Mouse (Mus musculus) kidney, postnatal 4 days (tissue): ENCODE measurements at regions not wholly inside any gene's neighbourhood (a gene's known extent, or its start where the extent isn't known, plus 50 kb on each side); places are given as distances from the start of the nearest gene placed in this dataset.

Experiments used
- DNase-seq, 2 experiments: peaks; one replicate each; pipeline ENCODE4 v3.0.0; 2021; ENCODE audit warnings: mixed read lengths in 2 of 2

DNA sequence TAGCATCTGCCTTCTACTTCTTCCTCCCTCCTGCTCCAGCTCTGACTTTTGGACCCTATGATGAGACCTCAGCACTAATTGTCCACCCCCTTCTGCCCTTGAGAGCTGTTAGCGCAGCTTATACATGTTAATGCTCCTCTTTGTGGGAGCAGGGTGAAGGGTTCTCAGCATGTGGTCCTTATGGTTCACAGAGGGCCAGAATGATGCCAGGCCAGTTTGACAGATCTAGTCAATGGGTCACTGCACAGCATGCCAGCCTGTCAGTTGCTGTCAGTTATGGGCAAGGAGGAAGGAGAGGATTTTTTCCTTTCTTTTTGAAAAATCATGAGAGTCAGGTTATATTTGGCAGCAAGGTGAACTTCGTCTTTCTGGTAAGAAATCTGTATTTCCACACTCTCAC is 68.4 kb downstream of the 4931417E11Rik start:
- DNase-seq: no peak

DNA sequence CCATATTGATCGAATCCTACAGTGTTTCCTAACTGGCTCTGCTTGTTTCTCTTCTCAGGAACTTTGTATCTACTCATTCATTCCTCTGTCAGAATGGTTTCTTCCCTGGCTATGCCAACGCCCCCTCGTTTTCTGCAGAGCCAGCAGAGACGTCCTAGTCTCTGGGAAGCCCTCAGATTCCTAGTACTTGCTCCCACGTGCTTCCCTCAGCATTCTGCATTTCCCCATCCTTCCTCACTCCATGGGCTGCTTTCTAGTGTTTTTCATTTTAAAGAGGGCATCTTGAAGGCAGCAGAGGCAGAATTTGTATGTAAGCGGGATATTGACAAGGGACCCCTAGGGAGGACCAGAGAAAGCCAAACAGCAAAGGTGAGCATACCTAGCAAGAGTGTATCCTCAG is 80.2 kb downstream of the 4931417E11Rik start:
- DNase-seq: no peak

DNA sequence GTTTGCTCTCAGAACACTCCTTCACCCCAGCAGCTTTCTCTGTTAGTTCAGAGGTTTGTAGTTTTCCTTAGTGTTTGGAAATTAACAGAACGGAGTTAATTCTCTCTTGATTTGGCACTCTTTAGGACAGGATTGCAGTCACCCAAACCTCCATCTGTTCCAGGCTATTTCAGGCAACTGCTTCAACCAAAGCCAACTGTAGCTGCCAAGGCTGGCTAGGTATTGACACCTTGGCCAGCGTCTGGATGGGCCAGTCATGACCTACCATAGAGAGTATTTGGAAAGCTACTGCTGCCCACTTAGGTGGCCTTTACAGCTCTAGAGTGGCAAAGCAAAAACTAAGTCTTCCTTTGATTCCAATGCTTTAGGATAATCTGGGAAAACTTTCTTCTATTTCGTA is 83.2 kb downstream of the 4931417E11Rik start:
- no peak for DNase-seq

DNA sequence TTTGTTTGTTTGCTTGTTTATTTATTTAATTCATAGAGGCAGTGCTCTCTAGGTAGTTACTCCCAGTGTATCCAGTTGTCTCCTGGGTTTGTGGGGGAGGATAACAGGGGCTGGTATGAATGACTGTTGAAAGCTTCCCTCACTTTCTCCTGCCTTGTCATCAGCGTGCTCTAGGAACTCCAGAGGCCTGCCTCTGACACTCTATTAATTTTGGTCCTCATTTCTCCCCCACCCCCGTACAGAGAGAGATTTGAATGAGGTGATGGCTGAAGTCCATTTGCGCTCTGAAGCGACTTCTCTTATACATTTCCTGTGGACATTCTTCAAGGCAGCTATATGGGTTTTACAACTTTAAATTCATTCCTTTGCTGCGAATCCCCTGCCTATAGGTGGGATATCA is 89.6 kb downstream of the 4931417E11Rik start:
- no peak for DNase-seq

DNA sequence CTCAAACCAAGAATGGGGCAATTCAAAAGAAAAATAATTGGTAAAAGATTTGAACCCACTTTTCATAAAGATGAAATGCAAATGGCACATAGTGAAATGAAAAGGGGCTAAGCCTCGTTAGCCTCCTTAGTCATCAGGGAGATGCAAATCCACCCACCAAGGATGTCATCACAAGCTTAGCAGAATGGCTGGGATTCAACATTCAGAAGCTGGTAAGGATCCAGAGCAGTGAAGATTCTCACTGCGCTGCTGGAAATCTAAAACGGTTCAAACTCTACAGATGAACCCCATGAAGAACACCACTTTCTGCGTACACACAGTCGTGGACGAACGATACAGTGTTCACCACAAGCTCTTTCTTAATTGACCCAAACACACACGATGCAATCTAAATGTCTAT is 91.6 kb downstream of the 4931417E11Rik start:
- no peak for DNase-seq

DNA sequence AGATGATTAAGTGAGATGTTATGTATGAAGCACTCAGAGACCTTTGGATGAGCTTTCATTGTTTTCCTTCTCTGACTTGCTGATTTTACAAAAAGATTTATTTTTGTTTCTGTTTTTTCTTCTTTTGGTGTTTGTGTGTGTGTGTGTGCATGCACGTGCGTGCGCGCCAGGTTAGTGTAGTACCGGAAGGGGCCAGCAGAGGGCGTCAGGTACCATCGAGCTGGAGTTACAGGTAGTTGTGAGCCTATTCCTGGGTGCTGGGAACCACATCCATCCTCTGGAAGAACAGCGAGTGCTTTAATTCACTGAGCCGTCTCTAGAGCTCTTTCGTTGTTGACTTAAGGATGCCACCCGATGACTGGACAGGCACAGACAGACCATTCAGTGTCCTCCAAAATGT is 93.2 kb downstream of the 4931417E11Rik start:
- DNase-seq: no peak

DNA sequence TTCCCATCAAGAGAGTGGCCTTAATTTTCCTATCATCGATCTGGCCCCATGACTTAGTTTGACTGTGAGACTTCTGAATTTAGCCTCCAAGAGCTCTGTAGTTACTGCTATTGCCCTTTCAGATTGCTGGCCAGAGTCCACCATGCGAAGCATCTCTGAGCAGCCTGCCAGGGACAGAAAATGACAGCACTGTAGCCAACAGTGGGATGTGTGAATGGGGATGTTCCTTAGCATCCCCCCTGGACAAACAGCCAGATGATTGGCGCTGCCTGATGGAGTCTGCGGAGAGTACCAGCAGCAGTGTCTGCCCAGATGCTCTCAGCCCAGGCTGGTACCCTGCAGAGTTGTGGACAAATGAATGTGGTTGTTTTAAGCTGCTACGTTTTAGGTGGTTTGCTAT is 96.6 kb downstream of the 4931417E11Rik start:
- no peak for DNase-seq

DNA sequence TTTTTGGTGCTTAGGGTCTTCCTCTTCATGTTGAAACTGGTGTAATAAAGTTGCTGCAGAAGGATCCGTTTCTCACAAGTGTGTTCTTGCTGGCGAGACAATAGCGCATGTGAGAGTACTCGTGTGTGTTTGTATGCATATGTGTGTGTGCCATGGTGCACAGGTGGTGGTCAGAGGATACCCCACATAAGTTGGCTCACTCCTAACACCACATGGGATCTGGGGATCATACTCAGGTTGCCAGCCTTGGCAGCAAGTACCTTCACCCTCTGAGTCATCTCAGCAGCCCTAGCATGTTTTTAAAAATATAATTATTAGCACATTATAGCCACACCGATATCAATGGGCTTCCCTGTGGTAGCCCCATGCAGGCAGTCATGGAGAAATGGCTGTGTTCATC is 97.6 kb downstream of the 4931417E11Rik start:
- no peak for DNase-seq

DNA sequence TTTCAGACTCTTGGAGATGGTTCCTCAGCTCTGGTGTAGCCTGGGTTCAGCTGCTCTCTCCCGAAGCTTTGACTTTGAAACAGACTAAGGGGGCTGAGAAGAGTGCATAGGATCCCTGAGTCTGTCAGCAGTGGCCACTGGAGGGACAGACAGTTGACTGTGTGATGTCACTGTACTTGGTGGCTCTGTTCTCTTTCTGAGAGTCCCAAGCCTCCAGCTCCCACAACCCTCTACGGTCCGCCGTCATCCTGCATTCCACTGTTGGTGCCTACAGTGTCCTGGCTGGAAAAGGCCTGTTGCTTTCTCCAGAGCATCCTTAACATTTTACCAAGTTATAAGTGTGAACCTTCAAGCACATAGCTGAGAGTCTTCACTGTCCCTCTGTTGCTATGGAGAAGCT is 98.6 kb downstream of the 4931417E11Rik start:
- no peak for DNase-seq

DNA sequence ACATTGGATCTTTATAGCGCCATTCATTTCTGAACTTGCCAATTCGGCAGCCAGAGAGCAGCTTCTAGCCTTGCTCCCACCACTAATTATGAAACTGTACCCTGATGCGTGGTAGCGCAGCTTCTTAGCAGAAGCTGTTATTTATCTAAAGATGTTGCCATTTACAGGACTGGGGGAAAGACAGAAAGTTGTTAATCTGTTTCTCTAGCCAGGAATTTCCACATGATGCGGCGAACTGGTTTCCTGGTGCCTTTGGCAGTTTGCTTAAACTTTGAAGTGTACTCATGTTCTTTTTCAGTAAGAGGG is 100.7 kb downstream of the 4931417E11Rik start:
- DNase-seq: no peak

DNA sequence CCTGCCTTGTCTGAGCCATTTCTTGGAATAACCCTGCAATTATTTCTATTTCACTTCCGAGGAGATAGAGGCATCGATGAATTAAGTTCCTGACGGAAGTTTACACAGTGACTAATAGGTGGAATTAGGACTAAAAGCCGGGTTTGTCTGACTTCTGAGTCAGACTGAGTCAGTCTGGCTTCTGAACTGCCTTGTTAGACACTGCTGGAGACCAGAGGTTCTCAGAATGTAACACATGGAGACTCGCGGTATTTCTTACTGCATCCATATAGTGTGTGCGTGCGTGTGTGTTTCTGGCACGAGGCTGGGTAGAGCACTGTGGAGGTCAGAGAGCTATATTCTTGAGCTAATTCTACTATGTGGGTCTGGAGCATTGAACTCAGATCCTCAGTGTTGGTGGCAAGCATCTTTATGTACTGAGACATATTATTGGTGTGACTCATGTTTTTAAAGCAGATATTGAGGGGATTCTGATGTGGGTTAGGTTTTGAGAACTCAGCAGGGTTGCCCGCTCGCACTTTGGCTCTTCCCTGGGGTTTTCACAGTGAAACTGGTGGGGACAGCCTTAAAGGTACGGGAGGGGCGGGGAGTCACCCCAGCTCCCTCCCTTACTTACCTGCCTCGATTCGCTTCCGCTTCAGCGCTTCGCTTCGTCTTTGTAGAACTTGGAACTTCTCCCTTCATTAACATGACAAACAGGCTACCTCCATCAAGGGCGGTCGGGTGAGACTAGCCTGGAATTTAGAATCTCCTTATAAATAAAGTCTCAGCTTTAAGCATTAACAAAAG is 101.2 kb downstream of the 4931417E11Rik start:
- peak in 1 of 2 experiments; percentile 5 for DNase-seq

DNA sequence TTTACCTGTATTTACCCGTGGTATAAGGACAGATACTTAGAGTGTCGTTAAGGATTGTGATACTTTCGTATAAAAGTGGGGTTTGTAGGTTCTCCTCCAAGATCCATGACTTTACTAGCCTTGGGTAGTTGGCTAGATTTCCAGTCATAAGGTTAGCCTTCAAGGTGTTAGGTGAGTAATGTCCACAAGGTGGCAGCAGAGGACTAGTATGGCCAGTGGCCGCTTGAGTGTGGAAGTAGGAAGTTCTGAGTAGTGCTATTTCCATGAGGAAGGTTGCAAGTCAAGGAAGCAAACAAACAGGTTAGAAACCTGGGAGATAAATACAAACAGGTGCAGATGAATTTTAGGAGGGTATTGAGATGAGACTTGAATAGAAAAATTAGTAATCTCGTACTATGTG is 101.9 kb downstream of the 4931417E11Rik start:
- DNase-seq: peak; percentile 80 to 81

DNA sequence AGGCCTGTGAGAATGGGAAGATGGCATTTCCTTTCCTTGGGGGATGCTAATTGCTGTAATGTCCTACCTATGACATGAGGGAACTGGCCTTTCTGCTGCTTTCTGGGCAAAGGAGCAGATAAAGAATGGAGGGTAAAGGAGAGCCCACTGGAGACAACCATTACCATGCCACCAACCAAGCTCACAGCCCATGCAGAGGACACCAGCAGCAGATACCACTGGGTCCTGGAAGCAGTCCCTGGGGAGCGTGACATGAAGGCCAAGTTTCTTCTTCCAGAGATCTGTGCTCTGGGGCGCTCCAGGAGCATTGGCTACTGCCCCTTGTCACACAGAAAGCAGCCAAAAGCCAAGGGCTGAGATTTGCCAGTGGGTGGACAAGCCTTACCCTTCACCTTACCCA is 102.8 kb downstream of the 4931417E11Rik start:
- DNase-seq: no peak

DNA sequence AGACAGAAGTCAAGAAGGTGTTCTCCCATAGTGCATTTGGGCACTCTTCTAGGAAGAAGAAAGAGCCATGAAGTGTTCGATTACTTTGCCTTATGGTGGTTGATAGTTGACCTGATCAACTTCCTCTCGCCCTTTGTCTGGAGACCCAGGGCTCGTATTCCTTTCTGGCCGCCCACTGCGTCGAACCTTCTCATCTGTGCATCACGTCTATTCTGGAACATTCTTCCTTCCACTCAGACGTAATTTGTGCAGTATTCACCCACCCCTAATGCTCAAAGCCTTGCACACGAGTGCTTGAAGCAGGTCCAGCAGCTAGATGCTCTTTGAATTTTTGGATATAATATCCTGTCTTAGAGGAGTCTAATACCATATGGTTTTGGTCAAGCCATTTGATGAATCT is 104.2 kb downstream of the 4931417E11Rik start:
- no peak for DNase-seq

DNA sequence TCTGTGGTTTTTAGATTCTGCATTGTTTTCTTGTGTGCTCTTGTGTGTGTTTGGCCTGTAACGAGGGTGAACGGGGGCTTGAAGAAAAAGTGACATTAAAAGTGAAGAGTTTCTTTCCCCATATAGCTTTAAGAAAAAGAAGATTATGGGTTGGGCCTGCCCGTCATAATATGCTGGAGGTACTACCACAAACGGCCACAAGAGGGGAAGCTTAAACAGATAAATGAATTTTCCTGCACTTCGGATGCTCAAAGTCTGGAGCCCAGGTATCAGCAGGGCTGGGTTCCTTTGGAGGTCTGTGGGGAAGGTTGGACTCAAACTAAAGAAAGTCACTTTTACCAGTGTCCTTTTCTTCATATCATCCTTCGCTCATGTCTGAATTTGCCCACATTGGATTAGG is 86.8 kb downstream of the Suclg1 start:
- peak; percentile 37 to 42 for DNase-seq

DNA sequence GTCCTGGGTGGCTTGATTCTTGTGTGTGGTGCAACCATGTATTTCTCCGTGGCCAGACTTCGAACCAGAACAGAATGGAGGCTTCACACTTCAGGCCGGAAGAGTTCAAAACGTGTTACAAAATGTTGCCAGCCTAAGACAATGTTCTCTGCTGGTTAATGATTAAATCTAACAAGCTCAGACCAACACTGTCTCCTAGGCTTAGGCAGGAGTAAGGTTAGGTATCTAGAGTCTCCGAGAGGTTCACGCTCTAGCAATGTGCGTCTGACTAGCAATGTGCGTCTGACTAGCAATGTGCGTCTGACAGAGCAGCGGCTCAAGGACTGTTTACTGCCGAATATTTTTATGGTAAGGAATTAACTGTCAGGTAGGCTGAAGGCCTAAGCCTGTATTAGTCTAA is 81.5 kb downstream of the Suclg1 start:
- no peak for DNase-seq
